Mouse (Mus musculus) liver, adult 2 months (tissue): ENCODE measurements around the gene Jak1. TPM values are rescaled to one million over a fixed set of nuclear protein-coding genes. Genes with fewer than 3 reads are reported as not detected.

ENCODE experiments used
- DNase-seq: peaks from one replicate; pipeline ENCODE4 v3.0.0-alpha.2; 2011; ENCODE audit warnings: low read depth, low spot score; ENCODE audit errors: extremely low read depth
- H3K27ac ChIP-seq: fragments of 200-500 bp; replicated peaks from 2 replicates; pipeline ENCODE4 v1.5.1; 2012; ENCODE audit warnings: low read depth, mild to moderate bottlenecking, control low read depth, inconsistent platforms, low read length; ENCODE audit not compliant: insufficient read depth
- H3K27me3 ChIP-seq: fragments of 200-500 bp; 2 replicates; pipeline ENCODE4 v1.6.1; 2012; ENCODE audit warnings: mild to moderate bottlenecking, moderate library complexity, low read length, inconsistent platforms; ENCODE audit not compliant: control insufficient read depth, insufficient read depth
- H3K36me3 ChIP-seq: fragments of 200-500 bp; 2 replicates; pipeline ENCODE4 v1.6.1; 2012; ENCODE audit warnings: low read length, inconsistent platforms; ENCODE audit not compliant: control insufficient read depth, insufficient read depth
- H3K4me1 ChIP-seq: fragments of 200-500 bp; 2 replicates; pipeline ENCODE4 v1.6.1; 2011; ENCODE audit warnings: low read length; ENCODE audit not compliant: control insufficient read depth, insufficient read depth
- H3K4me3 ChIP-seq: fragments of 200-500 bp; 2 replicates; pipeline ENCODE4 v1.5.1; 2011; ENCODE audit warnings: low read depth, mild to moderate bottlenecking, control low read depth, low read length, moderate library complexity; ENCODE audit not compliant: insufficient read depth
- H3K79me2 ChIP-seq: fragments of 200-500 bp; 2 replicates; pipeline ENCODE4 v1.6.1; 2012; ENCODE audit warnings: inconsistent platforms, mild to moderate bottlenecking, low read length, moderate library complexity; ENCODE audit not compliant: control insufficient read depth, insufficient read depth
- H3K9ac ChIP-seq: fragments of 200-500 bp; 2 replicates; pipeline ENCODE4 v1.6.1; 2012; ENCODE audit warnings: low read depth, mild to moderate bottlenecking, control low read depth, inconsistent platforms, low read length
- CTCF ChIP-seq: fragments of 200-500 bp; IDR thresholded peaks from 2 replicates; pipeline ENCODE4 v1.5.1; 2011; ENCODE audit warnings: low read depth, low read length, control low read depth
- POLR2A ChIP-seq: fragments of 200-500 bp; IDR thresholded peaks from 2 replicates; pipeline ENCODE4 v1.6.1; 2011; ENCODE audit warnings: low read length, control low read depth; ENCODE audit not compliant: insufficient read depth; ENCODE audit errors: extremely low read depth
- WGBS: fragments of 180-500 bp; shearing (Covaris S2); methylation state at CpG from one replicate; pipeline ENCODE4 v1.1.7; 2018; 5-methylcytosine and 5-hydroxymethylcytosine counted together
- polyA plus RNA-seq: library from polyadenylated mRNA; depleted of rRNA; stranded (reverse); fragments of >200 nt; gene quantifications from 2 replicates; pipeline ENCODE4 v1.2.3, GENCODE M21; 2012
- total RNA-seq: library from RNA; depleted of rRNA; stranded (reverse); fragments of >200 nt; gene quantifications from 2 replicates; pipeline ENCODE4 v1.2.3, GENCODE M21; 2014

Jak1 gene
- total and polyA plus RNA-seq, 2 experiments, result 21.7 to 67.1 TPM

- DNase-seq, result no peak
- WGBS, result 98% methylated on average over 1 of the region's 1 CpGs
- H3K36me3 ChIP-seq, result peaks cover 76% of the 10 kb centered on the region
These were observed 97.3 kb downstream of the Jak1 start for GRCm38 (mm10) chr4:101167777-101168176.

GRCm38 (mm10) chr4:101165776-101166175, 99.3 kb downstream of the Jak1 start:
- WGBS, result 83% methylated on average over 4 of the region's 4 CpGs
- H3K4me3 ChIP-seq, result no peak overlapping the region
- H3K27me3 ChIP-seq, result no peaks in the 10 kb centered on the region
- peaks cover 70% of the 10 kb centered on the region for H3K36me3 ChIP-seq
- TF ChIP-seq CTCF (no peak), POLR2A (no peak)
- no peak for DNase-seq
- no peaks in the 10 kb centered on the region for H3K4me1 ChIP-seq
- H3K27ac ChIP-seq, result no peak overlapping the region
- H3K9ac ChIP-seq, result no peak overlapping the region
- no peaks in the 10 kb centered on the region; the same call in 1 of the 2 replicates for H3K79me2 ChIP-seq

More at GRCm38 (mm10) chr4:101167777-101168176, 97.3 kb downstream of the Jak1 start:
- Histone ChIP-seq H3K9ac (no peak overlapping the region), H3K4me1 (no peaks in the 10 kb centered on the region), H3K27ac (no peak overlapping the region), H3K79me2 (no peaks in the 10 kb centered on the region; the same call in 1 of the 2 replicates), H3K4me3 (no peak overlapping the region), H3K27me3 (no peaks in the 10 kb centered on the region)
- no peak for TF ChIP-seq POLR2A

- WGBS, result 92% methylated on average over 2 of the region's 2 CpGs
- TF ChIP-seq CTCF (no peak), POLR2A (no peak)
- H3K4me3 ChIP-seq, result no peak overlapping the region
- no peak for DNase-seq
- H3K27ac ChIP-seq, result no peak overlapping the region
- H3K4me1 ChIP-seq, result no peaks in the 10 kb centered on the region
- no peak overlapping the region for H3K9ac ChIP-seq
- H3K27me3 ChIP-seq, result no peaks in the 10 kb centered on the region
- no peaks in the 10 kb centered on the region; the same call in 1 of the 2 replicates for H3K79me2 ChIP-seq
- peaks cover 70% of the 10 kb centered on the region for H3K36me3 ChIP-seq
These were observed 100.4 kb downstream of the Jak1 start for GRCm38 (mm10) chr4:101164673-101165072.

GRCm38 (mm10) chr4:101164189-101164588, 100.9 kb downstream of the Jak1 start:
- H3K27ac ChIP-seq, result no peak overlapping the region
- H3K27me3 ChIP-seq, result no peaks in the 10 kb centered on the region
- WGBS, result 78% methylated on average over 2 of the region's 2 CpGs
- no peak overlapping the region for H3K4me3 ChIP-seq
- TF ChIP-seq CTCF (no peak), POLR2A (no peak)
- peaks cover 70% of the 10 kb centered on the region for H3K36me3 ChIP-seq
- no peak for DNase-seq
- no peak overlapping the region for H3K9ac ChIP-seq
- no peaks in the 10 kb centered on the region; the same call in 1 of the 2 replicates for H3K79me2 ChIP-seq
- no peaks in the 10 kb centered on the region for H3K4me1 ChIP-seq

GRCm38 (mm10) chr4:101160821-101161220, 104.3 kb downstream of the Jak1 start:
- H3K79me2 ChIP-seq, result no peaks in the 10 kb centered on the region; the same call in 1 of the 2 replicates
- no peaks in the 10 kb centered on the region for H3K4me1 ChIP-seq
- peaks cover 82% of the 10 kb centered on the region for H3K36me3 ChIP-seq
- H3K4me3 ChIP-seq, result no peak overlapping the region
- TF ChIP-seq CTCF (no peak), POLR2A (no peak)
- no peak overlapping the region for H3K27ac ChIP-seq
- no peaks in the 10 kb centered on the region for H3K27me3 ChIP-seq
- WGBS, result 94% methylated on average over 1 of the region's 1 CpGs
- DNase-seq, result no peak
- H3K9ac ChIP-seq, result no peak overlapping the region

GRCm38 (mm10) chr4:101159191-101159764, 105.8 kb downstream of the Jak1 start:
- no peaks in the 10 kb centered on the region for H3K27me3 ChIP-seq
- peaks cover 84% of the 10 kb centered on the region for H3K36me3 ChIP-seq
- H3K27ac ChIP-seq, result no peak overlapping the region
- H3K9ac ChIP-seq, result no peak overlapping the region
- DNase-seq, result no peak
- 73% methylated on average over 12 of the region's 12 CpGs for WGBS
- TF ChIP-seq POLR2A (no peak), CTCF (no peak)
- H3K4me3 ChIP-seq, result no peak overlapping the region
- H3K4me1 ChIP-seq, result no peaks in the 10 kb centered on the region
- no peaks in the 10 kb centered on the region for H3K79me2 ChIP-seq
